Mouse (Mus musculus) myocyte (in vitro differentiated cells): ENCODE data around the gene Fth1.

Experiments used
- E2F4 ChIP-seq: IDR thresholded peaks from one replicate; pipeline ENCODE4 v1.6.1; 2011; ENCODE audit warnings: mild to moderate bottlenecking, control low read depth, moderate library complexity; ENCODE audit not compliant: insufficient read depth
- POLR2A ChIP-seq: IDR thresholded peaks from one replicate; pipeline ENCODE4 v1.6.1; 2011; ENCODE audit warnings: low read depth, mild to moderate bottlenecking, control low read depth, moderate library complexity; ENCODE audit not compliant: insufficient read length
- POLR2AphosphoS2 ChIP-seq: IDR thresholded peaks from one replicate; pipeline ENCODE4 v1.6.1; 2011; ENCODE audit warnings: low read depth, control low read depth; ENCODE audit not compliant: insufficient read length
- SRF ChIP-seq: IDR thresholded peaks from one replicate; pipeline ENCODE4 v1.6.1; 2011; ENCODE audit warnings: low read depth; ENCODE audit not compliant: control insufficient read depth, insufficient read length
- TCF12 ChIP-seq: IDR thresholded peaks from one replicate; pipeline ENCODE4 v1.6.1; 2011; ENCODE audit warnings: mild to moderate bottlenecking, control low read depth; ENCODE audit not compliant: poor library complexity, insufficient read depth, severe bottlenecking
- USF1 ChIP-seq: IDR thresholded peaks from one replicate; pipeline ENCODE4 v1.6.1; 2011; ENCODE audit warnings: low read depth, mild to moderate bottlenecking, control low read depth, moderate library complexity

- no peak for TF ChIP-seq POLR2A
- no peak for TF ChIP-seq E2F4
- TF ChIP-seq SRF, result no peak
- TF ChIP-seq POLR2AphosphoS2, result no peak
- TF ChIP-seq USF1, result no peak
- TF ChIP-seq TCF12, result no peak
Observed at GRCm38 (mm10) chr19:9946986-9947385, 33.4 kb upstream of the Fth1 start.
